Mouse (Mus musculus) heart, postnatal 0 days (tissue): Measurements from ENCODE around the gene Olfr117. TPM values are rescaled to one million over a fixed set of nuclear protein-coding genes. Genes with fewer than 3 reads are reported as not detected.
"Not testable (repeated sequence)": the region's sequence is repeated elsewhere in the genome, so short reads cannot be mapped to it uniquely, and the experiment has no call there.

Experiments
- ATAC-seq: fragments of 200-750 bp; cut with Nextera tagmentation; 2 replicates; pipeline ENCODE4 v1.8.0; 2017; ENCODE audit warnings: low read depth, moderate number of reproducible peaks, moderate library complexity; ENCODE audit not compliant: insufficient read depth
- DNase-seq: peaks from one replicate; pipeline ENCODE4 v3.0.0-alpha.2; 2016; ENCODE audit warnings: low spot score
- H3K27ac ChIP-seq: fragments of 300-500 bp; sonication (generic); 2 replicates; pipeline ENCODE4 v1.5.1; 2014; ENCODE audit warnings: low read depth, mild to moderate bottlenecking
- H3K27me3 ChIP-seq: fragments of 300-500 bp; sonication (generic); 2 replicates; pipeline ENCODE4 v1.6.1; 2014; ENCODE audit warnings: low read length, mixed read lengths; ENCODE audit not compliant: control insufficient read depth, insufficient read depth
- H3K36me3 ChIP-seq: fragments of 300-500 bp; sonication (generic); replicated peaks from 2 replicates; pipeline ENCODE4 v1.6.1; 2014; ENCODE audit warnings: low read length, mixed read lengths; ENCODE audit not compliant: control insufficient read depth, insufficient read depth
- H3K4me1 ChIP-seq: fragments of 300-500 bp; sonication (generic); 2 replicates; pipeline ENCODE4 v1.6.1; 2014; ENCODE audit warnings: antibody characterized with exemption; ENCODE audit not compliant: control insufficient read depth, insufficient read depth
- H3K4me2 ChIP-seq: fragments of 300-500 bp; sonication (generic); 2 replicates; pipeline ENCODE4 v1.6.1; 2014; ENCODE audit warnings: low read depth, mild to moderate bottlenecking, low read length, moderate library complexity
- H3K4me3 ChIP-seq: fragments of 300-500 bp; sonication (generic); 2 replicates; pipeline ENCODE4 v1.5.1; 2014; ENCODE audit warnings: low read depth, low read length
- H3K9ac ChIP-seq: fragments of 300-500 bp; sonication (generic); replicated peaks from 2 replicates; pipeline ENCODE4 v1.6.1; 2014; ENCODE audit warnings: low read depth, low read length, mixed read lengths
- H3K9me3 ChIP-seq: fragments of 300-500 bp; sonication (generic); replicated peaks from 2 replicates; pipeline ENCODE4 v1.6.1; 2016; ENCODE audit warnings: low read length; ENCODE audit not compliant: control insufficient read depth
- CTCF ChIP-seq: IDR thresholded peaks from 2 replicates; pipeline ENCODE4 v1.5.1; 2016; ENCODE audit warnings: antibody characterized with exemption, control low read depth, low read depth
- EP300 ChIP-seq: IDR thresholded peaks from 2 replicates; pipeline ENCODE4 v1.6.1; 2016; ENCODE audit warnings: antibody characterized with exemption, low read depth
- WGBS: fragments of 180-500 bp; shearing (Covaris S2); extraction: QIAGEN DNeasy Blood & Tissue Kit; methylation state at CpG from one replicate; pipeline ENCODE4 v1.1.7; 2014; 5-methylcytosine and 5-hydroxymethylcytosine counted together
- polyA plus RNA-seq: library from polyadenylated mRNA; unstranded; fragments of >200 nt; fragmentation: Nextera tagmentation; extraction: Ambion mirVana; gene quantifications from 2 replicates; pipeline ENCODE4 v1.2.1, GENCODE M21; 2015
- total RNA-seq: library from RNA; depleted of rRNA; stranded (reverse); fragments of >200 nt; gene quantifications from 2 replicates; pipeline ENCODE4 v1.2.3, GENCODE M21; 2014; ENCODE audit warnings: low replicate concordance; rRNA removed

Olfr117 gene
- not detected in 2 replicates for total RNA-seq
- not detected in 2 replicates for polyA plus RNA-seq

GRCm38 (mm10) chr17:37663682-37664081 is at the start of gene Olfr117:
Olfr117 (minus strand) TSS chr17:37663782.
- Histone ChIP-seq H3K4me3 (no peak within 1 kb of the TSS), H3K4me1 (no peaks in the 10 kb centered on the region), H3K9me3 (no peaks in the 10 kb centered on the region), H3K27ac (no peak within 1 kb of the TSS), H3K9ac (no peak within 1 kb of the TSS), H3K36me3 (no peaks in the 10 kb centered on the region), H3K4me2 (no peak within 1 kb of the TSS), H3K27me3 (no peaks in the 10 kb centered on the region)
- WGBS, result 32% methylated on average over 1 of the region's 1 CpGs
- DNase-seq, result no peak
- no peak for ATAC-seq
- TF ChIP-seq EP300, result no peak
- TF ChIP-seq CTCF, result no peak

- not testable (repeated sequence) for H3K4me2 ChIP-seq, H3K9ac ChIP-seq, H3K27ac ChIP-seq, DNase-seq, H3K4me3 ChIP-seq, H3K4me1 ChIP-seq, ATAC-seq, H3K36me3 ChIP-seq, H3K27me3 ChIP-seq, H3K9me3 ChIP-seq
- WGBS, result 55% methylated on average over 1 of the region's 1 CpGs
Measured at GRCm38 (mm10) chr17:37696264-37696663, 32.7 kb upstream of the Olfr117 start, which contains the start of gene Olfr119. Olfr119 (plus strand) TSS chr17:37696564.

GRCm38 (mm10) chr17:37666688-37667087 is 3.1 kb upstream of the Olfr117 start, which contains the start of gene Olfr118:
Olfr118 (plus strand) TSS chr17:37666988.
- H3K4me2 ChIP-seq, result no peak within 1 kb of the TSS
- no peak within 1 kb of the TSS for H3K27ac ChIP-seq
- no peak within 1 kb of the TSS for H3K4me3 ChIP-seq
- H3K9me3 ChIP-seq, result no peaks in the 10 kb centered on the region
- no peaks in the 10 kb centered on the region for H3K27me3 ChIP-seq
- no peaks in the 10 kb centered on the region for H3K4me1 ChIP-seq
- no peak for DNase-seq
- 49% methylated on average over 2 of the region's 2 CpGs for WGBS
- ATAC-seq, result no peak
- TF ChIP-seq EP300 (no peak), CTCF (no peak)
- no peaks in the 10 kb centered on the region for H3K36me3 ChIP-seq
- no peak within 1 kb of the TSS for H3K9ac ChIP-seq

GRCm38 (mm10) chr17:37627009-37627408 is 36.6 kb downstream of the Olfr117 start, which contains the start of the genes Olfr115 and Olfr116:
Olfr115 (minus strand) TSS chr17:37627109.
Olfr116 (minus strand) TSS chr17:37627199.
- WGBS, result 60% methylated on average over 2 of the region's 2 CpGs

More at GRCm38 (mm10) chr17:37627009-37627408, 36.6 kb downstream of the Olfr117 start, which contains the start of the genes Olfr115 and Olfr116:
- Histone ChIP-seq H3K9ac (no peak within 1 kb of the TSS), H3K27me3 (no peaks in the 10 kb centered on the region), H3K4me2 (no peak within 1 kb of the TSS), H3K9me3 (peaks cover 3% of the 10 kb centered on the region; the same call in 1 of the 2 replicates), H3K36me3 (no peaks in the 10 kb centered on the region), H3K4me1 (no peaks in the 10 kb centered on the region), H3K4me3 (no peak within 1 kb of the TSS), H3K27ac (no peak within 1 kb of the TSS)
- ATAC-seq (no peak), DNase-seq (no peak)
- TF ChIP-seq EP300 (no peak), CTCF (no peak)

Other genes with a start within 250 kb of the Olfr117 start
- gene Olfr108, start 218.3 kb downstream of the Olfr117 start, total RNA-seq, result not detected in 2 replicates
- not detected in 2 replicates for gene Olfr108, start 218.3 kb downstream of the Olfr117 start, polyA plus RNA-seq
- not detected in 2 replicates for gene Olfr109, start 204.9 kb downstream of the Olfr117 start, total RNA-seq
- gene Olfr109, start 204.9 kb downstream of the Olfr117 start, polyA plus RNA-seq, result not detected in 2 replicates
- gene H2-M2, start 180.2 kb downstream of the Olfr117 start, total RNA-seq, result not detected in 2 replicates
- not detected in 2 replicates for gene H2-M2, start 180.2 kb downstream of the Olfr117 start, polyA plus RNA-seq
- not detected in 2 replicates for gene Olfr110, start 171.3 kb downstream of the Olfr117 start, total RNA-seq
- gene Olfr110, start 171.3 kb downstream of the Olfr117 start, polyA plus RNA-seq, result not detected in 2 replicates
- not detected in 2 replicates for gene Olfr111, start 155.8 kb downstream of the Olfr117 start, total RNA-seq
- not detected in 2 replicates for gene Olfr111, start 155.8 kb downstream of the Olfr117 start, polyA plus RNA-seq
- not detected in 2 replicates for gene Olfr112, start 94.3 kb downstream of the Olfr117 start, total RNA-seq
- gene Olfr112, start 94.3 kb downstream of the Olfr117 start, polyA plus RNA-seq, result not detected in 2 replicates
- not detected in 2 replicates for gene Olfr113, start 86.1 kb downstream of the Olfr117 start, total RNA-seq
- gene Olfr113, start 86.1 kb downstream of the Olfr117 start, polyA plus RNA-seq, result not detected in 2 replicates
- not detected in 2 replicates for gene Olfr114, start 71.0 kb downstream of the Olfr117 start, total RNA-seq
- not detected in 2 replicates for gene Olfr114, start 71.0 kb downstream of the Olfr117 start, polyA plus RNA-seq
- gene Olfr115, start 36.7 kb downstream of the Olfr117 start, total RNA-seq, result not detected in 2 replicates
- gene Olfr115, start 36.7 kb downstream of the Olfr117 start, polyA plus RNA-seq, result not detected in 2 replicates
- not detected in 2 replicates for gene Olfr116, start 36.6 kb downstream of the Olfr117 start, total RNA-seq
- gene Olfr116, start 36.6 kb downstream of the Olfr117 start, polyA plus RNA-seq, result not detected in 2 replicates
- not detected in 2 replicates for gene Olfr118, start 3.2 kb upstream of the Olfr117 start, total RNA-seq
- gene Olfr118, start 3.2 kb upstream of the Olfr117 start, polyA plus RNA-seq, result not detected in 2 replicates
- not detected in 2 replicates for gene Olfr119, start 32.8 kb upstream of the Olfr117 start, total RNA-seq
- not detected in 2 replicates for gene Olfr119, start 32.8 kb upstream of the Olfr117 start, polyA plus RNA-seq
- not detected in 2 replicates for gene Olfr120, start 58.0 kb upstream of the Olfr117 start, total RNA-seq
- gene Olfr120, start 58.0 kb upstream of the Olfr117 start, polyA plus RNA-seq, result not detected in 2 replicates
- gene Olfr121, start 85.1 kb upstream of the Olfr117 start, total RNA-seq, result not detected in 2 replicates
- not detected in 2 replicates for gene Olfr121, start 85.1 kb upstream of the Olfr117 start, polyA plus RNA-seq
- gene Olfr122, start 104.8 kb upstream of the Olfr117 start, total RNA-seq, result not detected in 2 replicates
- gene Olfr122, start 104.8 kb upstream of the Olfr117 start, polyA plus RNA-seq, result not detected in 2 replicates
- gene Olfr123, start 129.7 kb upstream of the Olfr117 start, total RNA-seq, result not detected in 2 replicates
- gene Olfr123, start 129.7 kb upstream of the Olfr117 start, polyA plus RNA-seq, result not detected in 2 replicates
- not detected in 2 replicates for gene Olfr124, start 136.1 kb upstream of the Olfr117 start, total RNA-seq
- gene Olfr124, start 136.1 kb upstream of the Olfr117 start, polyA plus RNA-seq, result not detected in 2 replicates
- not detected in 2 replicates for gene Olfr125, start 169.2 kb upstream of the Olfr117 start, total RNA-seq
- not detected in 2 replicates for gene Olfr125, start 169.2 kb upstream of the Olfr117 start, polyA plus RNA-seq
- gene Olfr126, start 183.7 kb upstream of the Olfr117 start, total RNA-seq, result not detected in 2 replicates
- not detected in 2 replicates for gene Olfr126, start 183.7 kb upstream of the Olfr117 start, polyA plus RNA-seq
- gene Olfr127, start 236.7 kb upstream of the Olfr117 start, total RNA-seq, result not detected in 2 replicates
- gene Olfr127, start 236.7 kb upstream of the Olfr117 start, polyA plus RNA-seq, result not detected in 2 replicates